Mouse (Mus musculus) CD8-positive naive resting alpha-beta T cell, adult 2 months (primary cell): Measurements from ENCODE around the gene Thsd7a.

Experiments used
- DNase-seq, 2 experiments: peaks; one replicate each; pipeline ENCODE4 v3.0.0; 2022; ENCODE audit warnings: low read depth in 2 of 2, low spot score in 2 of 2

Thsd7a gene

DNA sequence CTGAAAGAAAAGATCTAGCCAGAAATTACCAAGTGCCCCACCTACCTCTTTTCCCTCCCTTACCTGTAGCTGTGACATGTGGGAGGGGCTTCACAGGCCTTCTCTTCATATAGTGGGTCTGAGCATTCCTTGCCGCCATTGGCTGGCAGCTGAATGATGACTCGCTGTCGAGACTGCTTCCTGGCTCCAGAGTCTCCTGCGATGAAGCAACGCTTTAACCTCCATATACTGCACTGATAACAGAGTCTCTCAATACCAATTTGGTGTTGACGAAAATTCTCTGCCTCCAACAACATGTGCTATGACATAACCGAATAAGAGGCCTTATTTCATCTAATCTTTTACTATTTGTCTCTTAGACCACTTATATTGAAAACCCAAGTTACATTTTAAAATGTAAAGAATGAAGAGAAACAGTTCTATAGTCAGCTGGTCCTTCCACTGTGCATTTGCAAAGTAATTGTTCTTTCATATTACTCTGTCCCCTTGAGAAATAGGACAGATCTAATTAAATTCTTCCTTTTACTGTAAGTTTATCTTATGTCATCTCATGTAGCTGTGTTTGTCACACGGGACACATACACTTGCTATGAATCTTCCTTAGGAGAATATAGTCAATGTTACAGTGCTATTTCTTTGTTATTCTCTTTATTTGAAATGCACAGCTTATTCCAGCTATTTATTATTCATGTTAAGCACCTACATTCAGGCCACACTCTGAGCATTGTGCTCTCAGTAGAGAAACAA, 351.3 kb downstream of the Thsd7a start:
- DNase-seq: no peak

DNA sequence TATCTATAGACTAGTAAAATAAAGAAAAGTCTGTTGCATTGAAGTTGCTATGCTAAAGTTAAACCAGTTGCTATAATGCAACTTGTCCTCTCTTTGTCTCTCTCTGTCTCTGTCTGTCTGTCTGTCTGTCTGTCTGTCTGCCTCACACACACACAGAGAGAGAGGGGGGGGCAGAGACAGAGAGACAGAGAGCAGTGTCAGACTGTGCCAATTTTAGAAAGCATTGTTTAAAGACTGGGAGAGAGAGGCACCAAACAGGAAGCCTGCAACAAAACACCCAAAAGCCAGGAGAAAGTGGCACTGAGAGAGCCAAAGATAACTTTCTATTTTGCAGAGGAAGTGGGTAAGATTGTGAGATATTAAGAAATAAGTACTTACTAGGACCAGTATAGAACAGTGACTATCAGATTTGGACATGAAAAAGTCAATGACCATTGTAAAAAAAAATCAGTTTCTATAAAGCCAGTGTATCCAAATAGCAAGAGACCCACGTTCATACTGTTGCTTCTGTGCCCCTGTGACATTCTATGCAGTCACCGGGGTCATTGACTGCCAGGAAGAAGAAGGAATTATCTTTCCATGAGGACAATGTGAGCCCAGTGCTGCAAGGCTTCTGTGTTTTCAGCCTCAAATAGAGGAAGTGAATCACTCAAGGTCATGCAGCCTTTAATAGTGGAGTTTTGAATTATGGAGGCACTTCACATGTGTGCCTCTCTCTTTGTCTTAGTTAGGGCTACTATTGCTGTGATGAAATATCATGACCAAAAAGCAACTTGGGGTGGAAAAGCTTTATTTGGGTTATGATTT, 355.4 kb downstream of the Thsd7a start:
- no peak for DNase-seq

DNA sequence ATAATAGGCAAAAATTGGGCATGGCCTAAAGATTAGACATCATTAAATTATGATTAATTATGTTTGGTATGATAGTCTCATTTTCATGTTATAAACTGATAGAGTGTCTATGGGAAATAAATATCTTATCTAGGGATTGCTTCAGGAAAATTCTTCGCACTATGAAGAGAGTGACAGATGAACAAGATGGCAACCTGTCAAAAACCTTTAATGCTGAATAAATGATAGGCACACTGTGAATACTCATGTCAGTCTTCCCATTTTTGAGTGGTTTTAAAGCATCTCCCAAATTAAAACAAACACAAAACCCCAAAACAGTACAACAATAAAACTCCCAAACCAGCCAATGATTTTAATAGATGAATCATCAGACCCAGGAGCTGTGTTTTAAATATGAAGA, 362.5 kb downstream of the Thsd7a start:
- no peak for DNase-seq

DNA sequence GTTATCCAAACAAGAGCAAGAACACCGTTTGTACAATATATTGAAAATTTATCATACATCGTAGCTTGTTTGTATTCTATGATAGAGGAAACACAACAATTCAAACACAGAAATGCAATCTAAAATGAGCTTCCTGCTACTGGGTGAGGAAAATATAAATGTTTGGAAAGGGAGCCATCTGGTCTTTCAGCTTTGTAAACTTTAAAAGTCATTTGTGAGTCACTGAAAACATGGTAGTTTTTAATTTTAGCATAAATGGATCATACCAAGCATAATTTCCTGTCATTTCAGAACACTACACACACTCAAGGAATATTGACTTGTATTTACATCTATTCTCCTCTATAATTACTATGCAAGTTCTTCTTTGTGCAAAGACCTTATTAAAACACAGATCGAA, 363.6 kb downstream of the Thsd7a start:
- DNase-seq: no peak

DNA sequence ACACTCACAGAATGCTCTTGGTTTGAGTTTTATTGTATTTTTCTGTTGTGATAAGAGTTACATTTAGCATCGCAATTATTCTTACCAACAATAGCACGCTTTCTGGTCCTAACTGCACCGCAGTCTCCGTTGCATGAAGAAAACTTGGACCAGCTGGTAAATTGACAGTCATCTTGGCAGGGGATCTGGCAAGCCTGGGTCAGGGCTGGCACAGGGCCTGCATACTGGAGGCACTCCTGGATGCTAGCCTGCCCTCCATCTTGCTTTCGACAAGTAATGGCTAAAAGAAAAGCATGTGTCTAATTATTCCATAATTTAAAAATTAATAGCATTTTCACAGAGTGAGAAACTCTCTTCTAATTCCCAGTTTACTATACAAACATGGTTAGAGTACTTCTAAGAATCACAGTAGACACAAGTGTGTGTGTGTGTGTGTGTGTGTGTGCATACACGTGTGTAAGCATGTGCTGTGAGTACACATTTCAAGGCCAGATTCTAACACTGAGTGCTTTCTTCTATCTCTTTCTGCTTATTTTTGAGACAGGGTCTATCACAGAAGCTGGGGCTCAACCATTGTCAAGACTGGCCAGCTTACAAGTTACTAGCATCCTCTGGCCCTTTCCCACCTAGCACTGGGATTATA, 368.0 kb downstream of the Thsd7a start:
- no peak for DNase-seq

DNA sequence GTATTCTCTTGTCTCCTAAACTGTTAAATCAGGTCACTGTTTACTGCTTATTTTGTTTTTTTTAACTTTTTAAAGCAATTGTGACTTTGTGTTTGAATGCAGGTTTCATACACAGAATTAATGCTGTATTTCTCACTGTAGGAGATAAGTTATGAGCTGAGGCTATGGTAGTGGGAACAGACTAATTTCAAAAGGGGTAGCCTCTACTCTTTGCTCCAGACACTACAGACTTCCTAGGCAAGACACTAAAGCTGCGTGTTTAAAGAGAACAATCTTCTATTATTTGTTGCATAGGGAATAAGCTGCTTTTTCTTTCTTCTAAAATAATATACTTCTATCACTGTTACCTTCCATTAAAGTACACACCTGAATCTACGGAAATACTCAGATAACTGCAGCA, 368.5 kb downstream of the Thsd7a start:
- no peak for DNase-seq

DNA sequence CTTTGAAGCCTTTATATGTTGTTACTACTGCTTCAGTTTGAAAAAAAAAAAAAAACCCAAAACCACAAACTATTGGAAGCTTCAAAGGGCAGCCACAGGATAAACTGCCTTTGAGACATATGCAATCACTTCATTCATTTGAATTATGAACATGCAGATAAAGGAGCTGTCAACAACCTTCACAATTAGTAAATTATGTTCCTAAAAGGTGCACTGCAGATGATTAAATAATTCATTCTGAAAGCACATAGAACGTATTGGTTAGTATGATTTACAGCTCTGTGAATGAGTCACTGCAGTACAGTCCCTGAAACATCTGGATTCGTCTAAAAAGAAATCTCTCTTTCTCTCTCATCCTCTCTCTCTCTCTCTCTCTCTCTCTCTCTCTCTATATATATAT, 390.5 kb downstream of the Thsd7a start:
- no peak for DNase-seq

DNA sequence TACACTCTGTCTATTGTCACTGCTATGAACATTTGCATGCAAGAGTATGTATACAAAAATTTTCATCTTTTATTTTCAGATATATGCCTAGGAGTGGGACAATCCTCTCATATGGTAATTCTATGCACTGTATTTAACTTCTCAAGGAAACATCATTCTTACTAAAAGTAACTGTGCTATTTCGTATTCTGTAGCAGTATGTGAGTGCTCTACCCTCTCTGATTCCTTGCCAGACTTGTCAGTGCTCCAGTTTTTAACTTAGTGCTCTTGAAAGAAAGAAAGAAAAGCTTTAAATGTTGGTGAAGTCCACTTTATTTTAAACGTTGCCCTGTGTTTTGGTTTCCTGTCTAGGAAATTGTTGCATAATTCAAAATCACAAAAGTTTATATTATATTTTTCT, 395.6 kb downstream of the Thsd7a start:
- DNase-seq: no peak

DNA sequence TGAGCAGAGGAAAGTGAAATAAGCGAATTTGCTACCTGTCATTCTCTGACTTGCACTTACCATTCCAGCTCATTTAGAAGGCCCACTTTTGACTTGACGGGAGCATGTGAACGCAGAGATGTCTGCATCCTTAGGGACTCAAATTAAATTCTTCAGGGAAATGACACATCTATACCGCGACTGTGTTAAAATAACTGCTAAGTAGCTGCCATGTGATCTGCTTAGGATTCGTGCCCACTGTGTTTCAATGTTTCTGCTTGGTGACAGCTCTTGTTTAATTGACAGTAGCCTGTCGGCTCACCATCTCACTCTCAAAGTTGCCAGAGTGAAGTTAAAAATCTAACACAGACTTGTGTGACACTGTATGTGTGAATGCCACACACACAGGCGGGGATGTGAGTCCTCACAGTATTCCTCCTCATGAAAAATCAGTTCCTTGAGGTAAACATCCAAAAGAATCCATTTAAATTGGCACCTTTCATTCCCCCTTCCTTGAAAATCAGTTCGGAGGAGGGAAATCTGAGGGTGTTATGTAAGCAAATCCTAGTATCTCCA, 397.0 kb downstream of the Thsd7a start:
- DNase-seq: no peak

DNA sequence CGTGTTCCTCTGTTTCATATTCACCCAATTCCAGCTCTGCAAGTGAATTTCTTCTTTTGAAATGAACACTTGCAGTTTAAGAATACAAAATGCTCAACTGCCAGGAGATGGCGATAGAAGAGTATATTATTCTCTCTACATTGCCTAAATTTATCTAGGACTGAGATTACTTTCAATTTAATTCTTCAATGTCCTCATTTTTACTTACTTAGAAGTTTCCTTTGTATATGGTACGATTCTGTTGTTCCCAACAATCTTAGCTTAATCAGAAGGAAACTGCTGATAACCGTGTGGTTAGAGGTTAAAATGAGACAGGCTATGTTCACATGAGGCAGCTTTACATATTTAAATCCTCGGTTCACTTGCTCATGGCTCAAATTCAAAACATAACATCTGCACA, 398.5 kb downstream of the Thsd7a start:
- DNase-seq: no peak

DNA sequence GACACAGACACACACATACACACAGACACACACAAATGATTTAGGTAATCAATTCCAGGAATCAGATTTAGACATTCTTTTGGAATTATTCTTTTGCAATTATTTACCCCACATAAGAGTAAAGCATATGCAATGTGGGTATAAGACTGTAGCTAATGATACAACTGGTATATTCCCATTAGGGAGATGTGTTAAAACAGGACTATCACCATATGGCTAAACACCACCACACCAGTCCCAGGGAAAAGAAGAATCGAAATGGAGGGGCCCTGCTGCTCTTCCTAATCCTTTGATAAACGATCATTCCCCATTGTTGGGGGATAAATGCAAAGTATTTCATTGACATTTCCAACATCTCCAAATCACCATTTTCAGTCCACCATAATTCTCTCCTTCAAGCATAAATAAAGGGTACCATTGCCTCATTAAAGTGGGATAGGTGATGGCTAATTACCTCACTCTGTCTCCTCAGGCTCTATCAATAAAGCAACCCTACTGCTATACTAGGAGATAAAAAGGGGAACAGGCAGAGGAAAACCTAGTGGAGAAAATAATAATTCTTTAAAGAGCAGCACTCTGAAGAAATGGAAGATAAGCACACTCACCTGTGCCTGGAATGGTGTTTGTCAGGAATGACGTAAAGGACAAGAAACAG, 400.0 kb downstream of the Thsd7a start:
- DNase-seq: no peak

DNA sequence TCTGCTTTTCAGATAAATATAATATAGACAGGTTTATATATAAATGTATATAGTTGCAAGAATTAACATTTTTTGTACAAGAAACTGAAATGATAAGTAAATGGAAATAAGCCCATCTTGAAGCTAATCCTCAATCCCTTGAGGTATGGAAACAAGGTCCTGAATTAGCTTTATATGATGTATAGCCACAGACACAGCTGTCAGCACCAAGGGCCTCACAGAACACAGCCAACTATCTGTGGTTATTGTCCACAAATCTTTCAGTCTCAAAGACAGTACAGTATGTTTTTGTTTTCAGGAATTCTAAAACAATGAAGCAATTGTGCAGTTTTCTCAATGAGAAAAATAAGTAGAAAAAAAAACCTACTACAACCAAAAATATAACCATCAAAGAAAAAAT, 400.5 kb downstream of the Thsd7a start:
- DNase-seq: no peak

DNA sequence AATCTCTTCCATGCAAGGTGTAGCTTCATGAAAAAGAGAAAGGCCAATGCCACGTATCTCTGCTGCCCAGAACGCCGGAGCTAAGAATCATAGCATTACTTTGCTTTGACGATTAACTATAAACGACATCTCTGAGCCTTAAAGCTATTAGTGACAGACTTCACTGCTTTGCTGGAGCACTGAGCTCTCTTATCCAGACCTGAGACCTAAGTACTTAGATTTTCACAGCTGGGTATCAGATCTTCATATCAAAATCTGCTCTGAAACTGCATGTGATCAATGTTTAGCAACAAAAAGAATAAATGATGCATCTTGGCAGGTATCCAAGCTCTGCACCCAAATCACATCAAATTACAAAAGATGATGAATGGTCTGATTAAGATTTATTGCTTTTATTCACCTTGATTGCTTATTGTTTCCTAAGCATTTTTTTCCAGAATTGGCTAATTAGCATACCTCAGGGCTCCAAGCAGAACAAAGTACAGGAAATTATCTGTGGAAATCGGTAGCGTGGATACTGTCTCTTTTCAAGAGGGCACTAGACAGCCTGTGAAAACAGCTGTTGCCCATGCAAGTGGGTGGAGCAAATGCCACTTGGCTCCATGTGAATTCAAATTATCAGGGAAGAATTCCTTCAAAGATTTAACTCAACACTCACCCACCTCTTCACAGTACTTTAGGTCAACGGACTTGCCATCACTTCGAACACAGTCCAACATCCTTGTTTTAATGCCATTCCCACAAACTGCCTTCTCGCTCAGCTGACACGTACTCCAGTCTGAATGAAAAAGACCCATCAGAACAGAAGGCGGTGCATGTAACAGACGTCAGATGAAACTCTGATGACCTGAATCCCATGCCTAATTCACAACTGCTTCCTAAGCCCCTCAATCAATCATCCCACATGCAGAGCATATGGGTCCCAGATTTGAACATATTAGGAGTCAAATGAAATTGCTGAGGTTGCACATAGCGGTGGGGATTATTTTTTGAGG, 412.3 kb downstream of the Thsd7a start:
- no peak for DNase-seq

DNA sequence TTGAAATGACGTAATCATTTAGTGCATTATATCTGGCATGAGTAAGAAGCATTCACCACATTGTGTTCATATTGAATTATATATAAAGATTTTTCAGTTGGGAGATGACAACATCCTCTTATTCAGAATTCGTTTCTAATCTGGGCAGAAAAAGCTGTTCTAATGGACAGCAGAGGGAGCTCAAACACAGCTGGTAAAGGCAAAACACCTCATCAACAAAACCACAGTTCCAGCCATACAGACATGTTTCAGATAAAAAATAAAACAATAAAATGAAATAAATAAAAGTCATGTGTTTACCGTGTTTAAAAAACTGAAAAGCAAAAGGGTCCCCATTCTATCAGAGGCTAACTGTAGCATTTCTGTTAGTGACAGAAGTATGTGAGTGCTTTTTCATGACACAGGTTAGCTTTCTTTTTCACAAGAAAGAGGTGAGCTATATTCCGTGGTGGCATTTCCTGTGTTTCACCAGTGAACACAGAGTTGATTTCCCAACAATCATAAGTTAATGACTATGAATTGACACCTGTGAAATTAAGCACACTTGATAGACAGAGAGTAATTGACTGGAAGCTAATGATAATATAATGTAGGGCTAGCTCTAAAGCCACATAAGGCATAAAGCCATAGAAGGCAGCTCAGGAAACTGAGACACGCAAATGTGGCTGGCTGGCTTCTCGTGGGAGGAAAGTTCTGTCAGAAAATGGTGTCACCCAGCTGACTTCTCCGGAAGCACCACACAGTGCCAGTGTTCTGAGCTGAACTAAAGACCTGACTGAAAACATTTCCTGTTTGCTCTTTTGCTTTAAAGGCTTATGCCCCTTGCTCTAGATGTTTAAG, 433.9 kb downstream of the Thsd7a start:
- DNase-seq: peak in 1 of 2 experiments; percentile 5

DNA sequence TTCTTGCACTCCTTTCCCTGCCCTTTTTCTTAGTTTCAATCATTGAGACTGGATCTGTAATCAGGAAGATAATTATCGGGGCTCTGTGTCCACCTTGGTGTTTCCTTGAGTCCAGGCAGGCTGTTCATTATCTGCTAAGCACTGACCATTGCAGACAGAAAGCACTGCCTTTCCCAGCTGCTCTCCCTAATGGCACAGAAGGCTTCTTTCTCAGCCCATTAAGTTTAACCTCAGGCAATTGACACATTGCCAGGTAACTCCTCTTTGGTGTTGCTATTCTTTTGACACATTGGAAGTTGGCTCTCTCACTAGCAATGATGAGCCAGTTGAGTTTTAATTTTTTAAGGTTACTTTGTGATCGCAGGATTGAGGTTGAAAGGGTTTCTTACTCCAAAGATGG, 441.7 kb downstream of the Thsd7a start:
- no peak for DNase-seq

DNA sequence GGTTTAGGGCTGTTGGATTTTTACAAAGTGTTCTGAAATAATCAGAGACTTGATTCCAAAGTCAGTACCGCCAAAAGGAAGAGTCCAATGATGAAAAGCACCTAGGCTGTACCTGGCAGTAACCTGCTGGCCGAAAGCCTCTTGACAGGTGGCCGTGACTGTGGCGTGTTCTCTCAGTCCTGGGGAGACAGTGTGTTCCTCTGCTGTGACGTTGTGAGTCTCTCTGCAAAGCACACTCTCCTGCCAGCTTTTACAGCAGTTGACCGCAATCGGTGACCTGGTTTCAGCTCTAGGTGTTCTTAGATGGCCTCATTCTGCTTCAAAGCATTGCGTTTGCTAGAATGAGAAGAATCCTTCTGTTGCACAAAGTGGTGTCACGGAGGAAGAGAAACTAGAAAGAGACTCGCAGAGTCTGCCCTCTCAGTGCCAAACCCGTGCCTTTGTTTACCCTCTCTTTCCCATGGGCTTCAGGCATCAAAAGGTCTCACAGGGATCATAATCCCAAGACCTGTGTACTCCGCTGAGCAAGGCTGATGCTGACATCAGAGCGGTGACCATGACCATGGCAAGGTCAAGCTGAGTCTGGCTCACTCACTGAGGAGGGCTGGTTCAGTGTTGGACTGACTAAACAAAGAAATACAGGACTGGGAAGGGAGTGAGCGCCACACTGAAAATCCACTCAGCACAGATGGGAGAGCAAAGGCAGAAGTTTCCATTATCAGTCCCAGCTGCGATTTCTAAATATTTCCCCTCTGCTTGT, 486.4 kb downstream of the Thsd7a start:
- DNase-seq: no peak
